In genomic region chr3:118855411-118855810, GRCm38 (mm10) we compare ENCODE assay signal across 15 mouse cellular contexts.
DNase-seq lines count a peak whose midpoint lies in the region; ATAC-seq lines count a peak whose summit lies in the region.
"Had no signal": no experiment of that assay in that cellular context is flagged by ENCODE, and none has a peak within 500 bp of the region (broad histone marks: within the 10 kb centered on the region; RNA-seq: fewer than 3 reads in every experiment).

No protein-coding gene starts in this region.

- H3K9me3 ChIP-seq in kidney, embryonic 14.5 days (ENCODE audit: control insufficient read depth, low read length), result no peaks in the 10 kb centered on the region
- H3K9me3 ChIP-seq in neural tube, embryonic 12.5 days, result no peaks in the 10 kb centered on the region
- no peaks in the 10 kb centered on the region for H3K9me3 ChIP-seq in hindbrain, embryonic 13.5 days
- no peaks in the 10 kb centered on the region for H3K9me3 ChIP-seq in heart, embryonic 12.5 days (replicated peaks)
- H3K9me3 ChIP-seq: intestine, embryonic 15.5 days; limb, embryonic 12.5 days had no signal

- H3K4me1 ChIP-seq in kidney, embryonic 14.5 days (ENCODE audit: control insufficient read depth, insufficient read depth, low read length), result no peaks in the 10 kb centered on the region
- H3K4me1 ChIP-seq in neural tube, embryonic 12.5 days, result no peaks in the 10 kb centered on the region
- peaks cover 4% of the 10 kb centered on the region; the same call in 1 of the 2 replicates for H3K4me1 ChIP-seq in hindbrain, embryonic 13.5 days (replicated peaks)
- no peaks in the 10 kb centered on the region for H3K4me1 ChIP-seq in heart, embryonic 12.5 days (replicated peaks)
- H3K4me1 ChIP-seq: intestine, embryonic 15.5 days; limb, embryonic 12.5 days had no signal

- no peak overlapping the region for H3K27ac ChIP-seq in kidney, embryonic 14.5 days (ENCODE audit: low read depth, low read length)
- H3K27ac ChIP-seq in neural tube, embryonic 12.5 days, result no peak overlapping the region
- H3K27ac ChIP-seq in hindbrain, embryonic 13.5 days, result no peak overlapping the region
- no peak overlapping the region for H3K27ac ChIP-seq in heart, embryonic 12.5 days (ENCODE audit: poor library complexity, severe bottlenecking)
- H3K27ac ChIP-seq: intestine, embryonic 15.5 days; limb, embryonic 12.5 days had no signal

- H3K9ac ChIP-seq in kidney, embryonic 14.5 days (ENCODE audit: low read depth, low read length), result no peak overlapping the region
- H3K9ac ChIP-seq in neural tube, embryonic 12.5 days, result no peak overlapping the region
- H3K9ac ChIP-seq in hindbrain, embryonic 13.5 days, result no peak overlapping the region
- H3K9ac ChIP-seq in heart, embryonic 12.5 days, result no peak overlapping the region
- H3K9ac ChIP-seq: forebrain, postnatal 0 days; intestine, embryonic 15.5 days; limb, embryonic 12.5 days; liver, postnatal 0 days had no signal

- 46% methylated on average over 7 of the region's 7 CpGs for WGBS in kidney, embryonic 14.5 days
- whole genome bisulfite sequencing in neural tube, embryonic 12.5 days, result 69% methylated on average over 7 of the region's 7 CpGs
- WGBS in hindbrain, embryonic 13.5 days, result 46% methylated on average over 7 of the region's 7 CpGs
- WGBS in heart, embryonic 12.5 days, result 57% methylated on average over 7 of the region's 7 CpGs

- DNase-seq in kidney, adult 8-10 months, result no peak
- DNase-seq in neural tube, embryonic 10.5 days (ENCODE audit: extremely low spot score, low spot score), result no peak
- no peak for DNase-seq in thymus, postnatal 14 days
- DNase-seq: B cell, adult 2 months; cerebellum, postnatal 25 days; forebrain, postnatal 0 days; liver, postnatal 0 days; right cerebral cortex, postnatal 25 days; thymus, postnatal 36 days had no signal

- no peak overlapping the region for H3K4me3 ChIP-seq in kidney, embryonic 14.5 days (ENCODE audit: low read length)
- H3K4me3 ChIP-seq in neural tube, embryonic 12.5 days, result no peak overlapping the region
- H3K4me3 ChIP-seq in hindbrain, embryonic 13.5 days, result no peak overlapping the region
- H3K4me3 ChIP-seq in heart, embryonic 12.5 days, result no peak overlapping the region
- H3K4me3 ChIP-seq: intestine, embryonic 15.5 days; limb, embryonic 12.5 days had no signal

- peak; percentile 76 for ATAC-seq in kidney, embryonic 14.5 days (ENCODE audit: low FRiP score, low TSS enrichment)
- peak; percentile 48; the same call in 1 of the 2 replicates for ATAC-seq in neural tube, embryonic 12.5 days (ENCODE audit: low FRiP score, low read depth)
- ATAC-seq in hindbrain, embryonic 13.5 days (ENCODE audit: low FRiP score), result peak; percentile 39; the same call in 1 of the 2 replicates
- ATAC-seq in heart, embryonic 12.5 days (ENCODE audit: insufficient number of reproducible peaks, low FRiP score), result no peak
- ATAC-seq: forebrain, postnatal 0 days; intestine, embryonic 15.5 days; liver, postnatal 0 days had no signal

- no peak overlapping the region for H3K4me2 ChIP-seq in kidney, embryonic 14.5 days (replicated peaks; ENCODE audit: low read depth, low read length)
- H3K4me2 ChIP-seq in neural tube, embryonic 12.5 days (replicated peaks), result no peak overlapping the region
- no peak overlapping the region for H3K4me2 ChIP-seq in hindbrain, embryonic 13.5 days
- no peak overlapping the region for H3K4me2 ChIP-seq in heart, embryonic 12.5 days
- H3K4me2 ChIP-seq: intestine, embryonic 15.5 days; limb, embryonic 12.5 days had no signal

- H3K36me3 ChIP-seq in kidney, embryonic 14.5 days (ENCODE audit: control insufficient read depth, insufficient read depth, low read length), result no peaks in the 10 kb centered on the region
- no peaks in the 10 kb centered on the region for H3K36me3 ChIP-seq in neural tube, embryonic 12.5 days
- H3K36me3 ChIP-seq in hindbrain, embryonic 13.5 days, result no peaks in the 10 kb centered on the region
- H3K36me3 ChIP-seq in heart, embryonic 12.5 days, result no peaks in the 10 kb centered on the region
- H3K36me3 ChIP-seq: intestine, embryonic 15.5 days; limb, embryonic 12.5 days had no signal

- no peaks in the 10 kb centered on the region for H3K27me3 ChIP-seq in kidney, embryonic 14.5 days (ENCODE audit: control insufficient read depth, insufficient read depth, low read length)
- no peaks in the 10 kb centered on the region for H3K27me3 ChIP-seq in neural tube, embryonic 12.5 days (replicated peaks)
- H3K27me3 ChIP-seq in hindbrain, embryonic 13.5 days, result no peaks in the 10 kb centered on the region
- no peaks in the 10 kb centered on the region for H3K27me3 ChIP-seq in heart, embryonic 12.5 days (replicated peaks)
- H3K27me3 ChIP-seq: intestine, embryonic 15.5 days; limb, embryonic 12.5 days had no signal
